Mouse (Mus musculus): Measurements from ENCODE around the gene Snx33.
"Not testable (repeated sequence)": the region's sequence is repeated elsewhere in the genome, so short reads cannot be mapped to it uniquely, and the experiment has no call there.

Snx33 gene

DNA sequence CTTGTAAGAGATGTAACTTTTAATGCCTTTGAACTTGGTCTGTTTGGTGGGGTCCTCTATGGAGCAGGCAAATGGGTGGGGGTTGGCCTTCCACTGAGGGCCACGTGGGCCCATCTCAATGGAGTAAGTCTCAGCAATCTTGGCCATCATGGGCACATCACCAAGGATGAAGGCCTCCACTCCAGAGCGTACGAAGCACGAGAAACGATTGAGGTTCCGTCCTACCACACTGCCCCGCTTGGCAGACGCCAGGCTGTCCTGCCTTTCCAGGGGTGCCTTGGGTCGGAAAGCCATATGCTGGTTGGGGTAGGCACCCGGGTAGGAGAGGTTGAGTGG, 2.2 kb downstream of the Snx33 start:
- no peak for DNase-seq (ENCODE audit: extremely low spot score, low read depth, low spot score)

DNA sequence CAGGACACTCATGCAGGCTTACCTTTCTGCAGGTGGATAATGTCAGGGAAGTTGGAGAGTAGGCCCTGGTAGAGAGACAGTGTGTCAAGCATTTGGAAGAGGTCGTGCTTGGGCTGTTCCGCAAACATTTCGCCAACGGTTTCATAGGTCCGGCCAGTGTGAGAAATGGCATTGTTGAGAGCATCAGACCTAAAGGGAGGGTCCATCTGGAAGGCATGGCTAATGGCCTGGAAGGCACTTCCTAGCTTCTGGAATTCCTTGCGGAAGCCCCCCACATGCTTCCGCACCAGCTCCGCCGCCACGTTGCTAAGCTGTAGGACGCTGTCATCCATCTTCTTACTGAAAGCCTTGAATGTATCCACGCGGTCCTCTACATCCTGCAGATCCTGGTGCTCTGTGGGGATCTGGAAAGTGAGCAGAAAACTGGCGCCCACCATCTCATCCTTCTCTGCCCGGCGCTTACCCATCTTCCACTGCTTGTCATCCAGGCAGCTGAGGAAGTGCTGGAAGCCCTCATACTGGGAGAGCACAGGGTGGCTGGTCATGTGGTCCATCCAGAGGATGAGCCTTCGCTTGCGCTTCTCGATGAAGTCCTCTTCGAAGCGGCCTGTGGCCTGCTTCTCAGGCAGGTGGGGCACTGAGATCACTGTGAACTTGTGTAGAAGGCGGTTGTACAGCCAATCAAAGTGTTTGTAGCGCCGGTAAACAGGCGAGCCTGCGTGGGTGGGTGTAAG, 2.7 kb downstream of the Snx33 start:
- no peak for DNase-seq (ENCODE audit: extremely low spot score, low read depth, low spot score)

DNA sequence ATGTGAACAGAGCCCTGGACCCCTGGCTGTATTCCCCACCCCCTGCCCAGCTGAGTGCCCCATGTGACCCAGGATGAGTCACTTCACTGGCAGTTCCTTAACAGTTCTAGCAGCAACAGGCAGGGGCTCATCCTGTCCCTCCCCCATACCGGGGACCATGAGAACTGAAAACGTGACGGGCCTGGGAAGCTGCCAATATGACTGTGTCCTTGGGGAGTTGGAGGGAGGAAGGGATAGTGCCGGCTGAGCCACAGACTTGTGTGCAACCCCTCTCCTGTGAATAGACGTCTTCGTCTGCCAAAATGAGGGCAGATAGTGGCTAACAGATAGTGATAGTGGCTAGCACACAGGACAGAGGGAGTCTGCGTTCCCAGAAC, 3.5 kb downstream of the Snx33 start:
- no peak for DNase-seq (ENCODE audit: extremely low spot score, low read depth, low spot score)

DNA sequence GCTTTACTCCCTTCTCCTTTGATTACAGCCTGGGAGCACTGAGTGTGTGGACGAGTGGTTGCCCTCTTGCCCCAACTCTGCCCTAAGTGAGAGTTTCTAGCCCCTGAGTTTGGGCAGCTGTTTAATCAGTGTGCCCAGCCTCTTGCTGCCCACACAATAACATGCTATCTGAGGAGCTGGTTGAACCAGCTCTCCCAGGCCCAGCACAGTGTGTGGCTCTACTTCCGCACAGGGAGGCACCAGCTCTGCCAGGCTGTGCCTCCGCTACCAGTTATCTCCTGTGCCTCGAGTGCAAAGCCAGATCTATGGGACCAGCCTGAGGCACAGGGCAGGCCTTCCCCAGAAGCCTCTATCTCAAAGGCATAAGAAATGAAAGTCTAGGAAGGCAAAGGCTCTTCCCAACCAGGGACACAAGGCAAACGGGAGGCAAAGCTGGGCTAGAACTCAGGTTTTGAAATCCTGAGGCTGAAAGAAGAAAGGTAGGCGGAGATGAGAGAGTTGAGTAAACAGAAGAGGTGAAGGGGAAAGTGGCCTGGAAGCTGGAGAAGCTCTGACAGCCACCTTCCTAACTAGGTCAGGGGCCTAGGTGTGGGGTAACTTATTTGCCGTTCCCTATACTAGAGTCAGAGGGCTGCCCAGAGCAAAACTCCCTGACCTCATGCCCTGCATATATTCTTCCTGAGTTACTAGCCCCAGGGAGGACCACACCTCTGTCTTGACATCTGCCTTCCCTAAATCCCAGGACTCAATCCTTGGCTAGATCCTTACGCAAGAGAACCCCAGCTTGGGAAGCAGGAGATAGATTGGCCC, 4.1 kb downstream of the Snx33 start:
- DNase-seq (ENCODE audit: extremely low spot score, low read depth, low spot score) = no peak

DNA sequence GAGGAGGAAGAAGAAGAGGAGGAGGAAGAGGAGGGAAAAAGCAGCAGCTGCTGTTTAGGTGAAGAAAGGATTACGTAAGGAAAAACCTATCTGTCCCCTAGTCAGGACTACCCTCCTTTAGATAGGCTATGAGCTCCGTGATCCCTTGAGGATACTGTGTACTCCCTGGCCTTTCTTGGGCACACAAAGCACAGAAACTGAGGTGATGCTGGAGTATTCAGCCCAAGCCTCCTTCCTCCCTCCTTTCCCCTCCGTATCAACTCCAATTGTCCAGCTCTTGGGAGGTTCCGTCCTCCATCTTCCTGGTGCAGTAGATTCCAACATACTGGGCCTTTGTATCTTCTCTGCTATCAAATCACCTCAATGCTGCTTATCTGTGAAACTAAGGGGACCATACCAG, 5.4 kb downstream of the Snx33 start:
- DNase-seq (ENCODE audit: extremely low spot score, low read depth, low spot score) = no peak

DNA sequence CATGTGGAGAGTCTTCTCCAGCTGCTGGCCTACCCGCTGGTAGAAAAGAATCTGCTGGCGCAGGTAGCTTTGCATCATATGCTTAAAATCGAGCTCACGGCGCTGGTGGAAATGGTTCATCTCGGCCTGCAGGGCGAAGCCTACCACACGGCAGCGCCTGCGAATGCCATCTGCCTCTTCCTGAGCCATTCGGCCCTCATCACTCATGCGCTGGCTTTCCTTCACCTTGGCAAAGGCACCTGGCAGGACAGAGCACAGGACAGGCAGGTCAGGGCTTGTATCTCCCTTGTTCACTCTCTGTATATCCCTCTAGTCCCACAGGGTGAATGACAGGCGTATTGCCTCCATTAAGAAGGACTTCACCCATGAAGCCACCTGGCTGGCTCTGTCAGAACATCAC, 9.7 kb downstream of the Snx33 start:
- DNase-seq (ENCODE audit: extremely low spot score, low read depth, low spot score) = no peak

DNA sequence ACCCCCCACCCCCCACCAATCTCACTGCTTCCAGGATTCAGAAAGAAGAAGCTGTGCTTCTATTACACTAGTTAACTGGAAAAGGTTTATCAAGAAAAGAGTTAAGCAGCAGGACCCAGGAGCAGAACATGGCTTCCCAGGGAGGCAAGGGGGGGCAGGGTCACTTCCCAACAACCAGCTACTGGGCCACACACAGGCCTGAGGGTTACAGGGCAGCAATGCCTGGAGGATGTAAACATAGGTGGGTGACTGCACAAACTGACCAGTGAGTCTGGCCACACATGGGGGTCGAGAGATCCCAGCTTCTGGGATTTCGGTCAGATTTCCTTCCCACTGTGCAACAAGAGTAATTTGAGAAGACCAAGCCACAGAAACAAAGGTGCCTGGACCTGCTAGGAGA, 11.0 kb downstream of the Snx33 start:
- no peak for DNase-seq (ENCODE audit: extremely low spot score, low read depth, low spot score)

DNA sequence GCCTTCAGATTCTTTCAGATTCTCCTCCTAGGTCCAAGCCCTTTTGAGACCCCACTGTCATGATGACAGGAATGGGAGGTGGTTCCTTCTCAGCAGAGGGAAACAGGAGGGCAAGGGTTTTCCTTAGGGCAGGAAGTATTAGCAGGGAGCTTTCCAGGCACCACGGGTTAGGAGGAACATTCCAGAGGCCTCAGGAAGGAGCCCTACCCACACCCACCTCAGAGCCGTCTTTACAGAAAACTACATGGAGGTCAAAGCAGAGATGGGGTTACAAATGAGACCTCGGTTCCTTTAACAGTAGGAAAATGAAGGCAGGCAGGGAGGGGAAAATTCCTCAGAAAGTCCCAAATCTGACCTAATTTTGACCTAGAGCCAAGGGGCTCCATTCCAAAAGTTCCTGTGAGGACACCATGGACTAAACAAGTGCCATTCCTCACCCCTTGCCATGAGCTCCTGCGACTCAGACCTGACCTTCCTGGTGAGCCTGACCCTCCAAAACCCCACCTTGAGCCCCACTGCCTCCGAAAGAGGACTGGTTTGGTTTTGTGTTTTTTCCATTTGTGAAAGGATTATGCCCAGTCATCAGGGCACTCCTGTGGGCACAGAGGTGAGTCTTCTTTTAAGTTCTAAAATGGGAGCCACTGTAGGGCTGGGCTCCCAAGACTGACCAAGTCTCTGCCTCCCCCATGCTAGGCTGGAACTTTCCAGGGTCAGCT, 12.3 kb downstream of the Snx33 start:
- no peak for DNase-seq (ENCODE audit: extremely low spot score, low read depth, low spot score)

DNA sequence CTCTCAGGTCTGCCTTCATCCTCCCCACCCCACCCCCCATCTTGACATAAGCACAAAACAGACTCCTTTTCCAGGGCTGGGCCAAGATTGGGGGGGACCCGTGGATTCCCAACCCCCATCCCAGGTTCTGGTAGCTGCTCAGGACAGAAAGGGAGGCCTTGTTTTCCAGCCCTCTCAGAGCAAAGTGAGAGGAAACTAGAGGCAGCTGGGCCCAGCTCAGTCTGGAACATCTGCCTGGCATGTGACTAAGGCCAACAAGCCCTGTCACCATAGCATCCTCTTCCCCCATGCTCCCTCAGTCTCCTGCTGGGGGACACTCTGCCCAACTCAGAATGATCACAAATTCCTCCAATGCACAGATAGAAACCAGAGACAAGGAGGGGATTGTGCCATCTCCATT, 13.1 kb downstream of the Snx33 start:
- DNase-seq (ENCODE audit: extremely low spot score, low read depth, low spot score) = no peak

DNA sequence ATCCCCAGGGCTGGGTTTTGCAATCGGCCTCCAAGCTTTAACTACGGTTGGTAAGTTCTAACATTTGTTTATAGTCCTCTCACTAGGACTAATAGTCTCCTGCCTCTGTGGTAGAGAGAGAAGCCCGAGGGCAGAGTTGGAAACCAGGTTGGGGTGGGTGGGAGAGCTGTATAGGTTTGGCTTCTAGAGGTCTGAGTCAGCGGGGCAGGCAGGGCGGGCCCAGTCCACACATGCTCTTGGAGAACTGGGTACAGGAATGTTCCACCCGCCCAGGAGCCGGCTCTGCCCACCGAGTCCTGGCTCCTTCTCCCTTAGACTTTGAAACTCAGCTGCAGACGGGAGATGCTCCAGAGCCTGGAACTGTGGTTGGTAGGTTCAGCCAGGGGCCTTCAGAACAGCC, 14.2 kb downstream of the Snx33 start:
- no peak for DNase-seq (ENCODE audit: extremely low spot score, low read depth, low spot score)

DNA sequence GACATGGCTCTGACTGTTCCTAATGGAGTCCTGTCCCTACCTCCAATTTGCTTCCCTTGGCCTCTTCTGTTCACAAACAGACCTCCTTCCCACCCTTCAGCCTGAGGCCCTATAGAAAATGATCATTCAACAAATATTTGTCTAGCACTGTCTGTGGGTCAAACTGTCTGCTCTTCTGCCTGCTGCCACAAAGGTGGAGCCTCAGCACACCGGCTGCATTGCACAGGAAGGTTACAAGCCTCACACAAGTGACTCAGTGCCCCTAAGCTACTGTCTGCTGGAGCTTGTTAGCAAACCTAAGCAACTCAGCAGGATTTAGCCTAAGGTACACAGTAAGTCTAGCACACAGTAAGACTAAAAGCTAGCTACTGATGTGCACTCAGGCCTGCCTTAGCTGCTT, 17.2 kb downstream of the Snx33 start:
- DNase-seq (ENCODE audit: extremely low spot score, low read depth, low spot score) = no peak

DNA sequence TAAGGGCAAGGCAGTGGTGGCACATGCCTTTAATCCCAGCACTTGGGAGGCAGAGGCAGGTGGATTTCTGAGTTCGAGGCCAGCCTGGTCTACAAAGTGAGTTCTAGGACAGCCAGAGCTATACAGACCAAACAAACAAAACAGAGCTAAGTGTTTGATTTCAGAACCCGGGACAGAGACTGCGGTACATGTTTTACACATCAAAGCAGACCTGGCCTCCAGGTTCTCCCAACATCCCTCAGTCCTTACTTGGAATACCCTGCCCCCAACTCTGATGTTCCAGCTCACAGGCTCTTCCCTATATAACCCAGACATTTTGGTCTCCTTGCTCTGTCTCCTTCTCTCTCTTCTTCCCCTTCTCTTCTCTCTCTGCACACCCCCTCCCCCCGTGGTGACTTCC, 18.2 kb downstream of the Snx33 start:
- DNase-seq (ENCODE audit: extremely low spot score, low read depth, low spot score) = not testable (repeated sequence)

DNA sequence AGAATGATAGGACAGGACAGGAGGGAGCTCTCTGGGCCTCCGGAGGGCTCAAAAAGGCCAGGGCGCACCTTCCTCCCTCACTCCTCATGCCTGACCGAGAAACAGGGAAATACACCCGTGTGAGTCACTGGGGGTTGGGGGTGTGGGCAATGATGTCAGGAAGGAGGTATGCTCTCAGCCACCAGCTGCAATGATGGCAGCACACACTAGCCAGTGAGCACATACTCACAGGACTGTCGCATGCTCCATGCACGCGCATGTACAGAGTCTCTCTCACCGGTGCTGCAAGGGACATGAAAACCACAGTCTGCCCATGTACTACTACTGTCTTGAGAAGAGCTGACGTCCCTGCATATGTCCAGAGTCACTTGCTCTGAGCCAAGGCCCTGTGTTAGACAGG, 20.6 kb downstream of the Snx33 start:
- DNase-seq (ENCODE audit: extremely low spot score, low read depth, low spot score) = no peak

DNA sequence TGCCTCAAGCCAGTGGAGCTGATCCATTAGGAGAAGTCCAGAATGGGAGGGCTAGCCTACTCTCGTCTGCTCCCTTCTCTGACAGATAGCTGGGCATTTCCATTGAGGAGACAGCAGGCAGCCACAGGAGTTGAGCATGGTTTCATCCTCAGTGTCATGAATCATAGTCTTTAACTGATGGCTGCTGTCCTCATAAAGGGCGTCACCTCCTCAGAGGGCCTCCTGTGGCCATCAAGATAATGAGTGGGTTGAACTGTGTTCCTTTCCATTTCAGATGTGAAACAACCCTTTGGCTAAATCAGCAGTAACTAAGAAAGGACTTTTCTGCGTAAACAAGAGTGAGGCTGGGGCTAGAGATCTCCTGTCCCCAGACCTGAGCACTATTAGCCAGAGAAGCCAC, 24.5 kb downstream of the Snx33 start:
- no peak for DNase-seq (ENCODE audit: extremely low spot score, low read depth, low spot score)

DNA sequence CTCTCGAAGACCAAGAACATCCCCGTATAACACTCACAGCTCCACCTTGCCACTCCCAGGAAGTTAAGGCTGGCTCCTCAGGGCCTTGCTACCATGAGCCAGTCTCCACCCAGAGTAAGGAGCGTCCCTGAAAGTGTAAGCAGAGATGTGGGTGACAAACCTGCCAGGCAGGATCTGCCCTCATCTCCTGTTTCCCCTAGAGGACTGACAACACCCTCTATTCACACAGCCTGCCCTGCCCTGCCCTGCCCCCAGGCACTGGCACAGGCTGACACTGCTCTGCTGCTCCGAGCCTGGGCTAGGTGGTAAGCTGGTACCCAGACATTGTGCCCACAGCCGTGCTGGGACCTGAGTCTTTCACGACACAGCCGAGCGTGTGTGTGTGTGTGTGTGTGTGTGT, 27.0 kb downstream of the Snx33 start:
- no peak for DNase-seq (ENCODE audit: extremely low spot score, low read depth, low spot score)

DNA sequence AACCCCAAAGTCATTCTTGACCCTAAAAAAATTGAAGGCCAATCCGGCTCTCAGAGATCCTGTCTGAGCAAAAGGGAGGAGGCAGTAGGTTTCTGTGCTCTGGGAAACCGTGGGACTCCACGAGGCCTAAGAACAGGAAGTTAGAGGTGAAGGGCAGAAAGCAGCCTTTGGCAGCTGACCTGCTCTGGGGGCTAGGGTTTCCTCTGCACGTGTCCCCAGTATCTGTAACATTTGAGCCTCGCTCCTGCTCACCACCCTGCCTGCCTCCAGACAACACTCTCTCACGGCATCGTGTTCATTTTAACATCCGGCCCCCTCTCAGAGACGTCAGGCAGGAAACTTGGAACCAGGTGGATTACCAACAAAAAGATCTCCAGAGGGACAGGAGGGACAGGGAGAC, 27.6 kb downstream of the Snx33 start:
- DNase-seq (ENCODE audit: extremely low spot score, low read depth, low spot score) = no peak

DNA sequence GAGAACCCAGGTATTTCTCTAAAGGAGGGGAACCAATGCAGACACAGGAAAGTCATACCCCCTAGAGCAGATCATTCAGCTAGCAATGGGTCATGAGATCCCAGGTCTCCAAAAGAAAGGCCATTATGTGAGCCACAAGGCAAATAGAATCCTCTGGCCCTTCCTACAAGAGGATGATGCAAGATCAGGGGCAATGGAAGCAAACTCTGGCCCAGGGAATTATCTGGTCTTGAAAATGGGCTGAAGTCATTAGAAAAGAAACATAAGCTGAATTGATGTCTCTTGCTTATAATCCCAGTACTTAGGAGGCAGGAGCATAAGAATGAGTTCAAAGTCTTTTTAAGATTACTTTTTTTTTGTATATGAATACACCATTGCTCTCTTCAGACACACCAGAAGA, 28.1 kb downstream of the Snx33 start:
- DNase-seq (ENCODE audit: extremely low spot score, low read depth, low spot score) = no peak

DNA sequence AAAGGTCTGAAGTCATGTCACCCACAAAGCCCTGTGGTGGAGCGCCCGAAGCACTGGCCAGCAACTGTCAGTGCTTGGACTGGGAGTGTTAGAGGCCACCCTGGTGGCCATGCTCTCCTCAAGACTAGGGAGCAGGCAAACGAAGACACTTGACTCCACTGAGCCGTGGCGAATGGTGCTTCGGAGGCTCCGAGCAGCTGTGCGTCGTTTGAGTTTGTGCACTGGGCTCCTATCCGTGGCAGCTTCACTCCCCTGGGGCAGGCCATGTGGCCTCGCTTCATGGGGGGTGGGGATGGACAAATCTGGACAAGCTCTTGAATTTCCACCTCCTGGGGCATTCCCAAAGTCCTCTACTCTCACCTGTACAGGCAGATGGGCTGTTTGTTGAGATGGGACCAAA, 28.8 kb downstream of the Snx33 start:
- no peak for DNase-seq (ENCODE audit: extremely low spot score, low read depth, low spot score)

DNA sequence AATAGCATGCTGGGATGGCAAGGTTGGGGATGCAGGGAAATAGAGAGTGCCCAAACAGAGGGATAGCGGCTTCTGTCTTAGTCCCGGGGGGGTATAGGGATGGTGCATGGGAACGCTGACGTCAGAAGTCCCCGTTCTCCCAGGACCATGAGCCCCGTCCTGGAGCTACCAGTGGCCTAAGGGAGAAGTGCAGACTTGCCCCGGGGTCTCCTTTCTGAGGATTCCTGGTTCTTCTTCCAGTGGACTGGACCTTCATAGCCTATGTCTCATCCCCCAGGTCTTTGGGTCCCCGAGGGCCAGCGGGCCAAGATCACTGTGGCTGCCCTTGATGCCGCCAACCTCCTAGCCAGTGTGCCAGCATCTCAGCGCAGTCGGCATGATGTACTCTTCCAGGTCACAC, 31.4 kb downstream of the Snx33 start:
- no peak for DNase-seq (ENCODE audit: extremely low spot score, low read depth, low spot score)

DNA sequence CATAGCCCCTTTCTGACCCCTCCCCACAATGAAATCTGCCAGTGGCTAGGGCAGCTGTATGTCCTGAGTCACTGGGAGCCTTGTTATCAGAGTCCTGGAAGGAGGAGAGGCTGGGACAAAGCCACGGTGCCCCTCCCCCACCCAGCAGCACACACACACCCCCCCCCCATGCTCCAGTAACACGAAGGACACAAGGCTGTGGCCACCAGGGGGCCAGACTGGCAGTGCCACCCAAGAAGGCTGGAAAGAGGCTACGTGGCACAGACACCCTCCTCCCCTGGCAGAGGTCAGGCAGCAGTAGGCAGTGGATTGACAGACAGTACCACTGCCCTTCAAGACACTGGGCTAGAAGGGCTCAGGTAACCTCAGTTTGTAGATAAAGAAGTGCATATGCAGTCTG, 34.2 kb downstream of the Snx33 start:
- DNase-seq (ENCODE audit: extremely low spot score, low read depth, low spot score) = no peak

DNA sequence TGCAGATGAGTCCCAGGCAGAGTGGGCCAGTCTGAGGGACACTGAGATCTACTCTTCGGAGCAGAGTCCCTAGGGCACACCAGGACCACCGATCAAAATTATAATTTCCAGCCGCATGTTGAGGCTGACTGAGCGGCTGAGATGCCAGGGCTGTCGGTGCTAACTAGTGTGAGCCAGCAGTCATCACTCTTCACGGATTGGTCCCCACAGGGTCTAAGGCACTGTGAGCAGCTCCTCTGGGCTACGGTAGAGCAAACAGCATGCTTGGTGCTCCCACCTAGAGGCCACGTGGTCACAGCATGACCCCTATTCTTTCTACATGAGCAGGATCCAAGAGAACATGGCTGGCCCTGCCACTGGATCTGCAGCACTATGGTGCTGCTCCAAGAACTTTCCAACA, 34.9 kb downstream of the Snx33 start:
- DNase-seq (ENCODE audit: extremely low spot score, low read depth, low spot score) = no peak

DNA sequence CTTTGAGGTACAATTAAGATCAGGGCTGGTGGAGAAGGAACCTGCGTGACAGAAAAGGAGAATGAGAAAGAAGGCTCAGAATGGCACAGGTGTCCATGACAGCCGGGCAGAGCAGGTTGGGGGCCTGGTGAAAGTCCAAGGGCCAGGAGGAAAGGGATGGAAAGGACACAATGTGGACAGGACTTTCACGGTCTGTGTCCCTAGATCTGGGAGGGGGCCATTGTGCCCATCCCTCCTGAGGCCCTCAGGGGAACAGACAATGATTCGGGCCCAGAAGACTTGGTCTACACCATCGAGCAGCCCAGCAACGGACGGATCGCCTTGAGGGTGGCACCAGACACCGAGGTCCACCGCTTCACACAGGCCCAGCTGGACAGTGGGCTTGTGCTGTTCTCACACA, 36.1 kb downstream of the Snx33 start:
- DNase-seq (ENCODE audit: extremely low spot score, low read depth, low spot score) = no peak

All from hindlimb bud, embryonic 11.5 days (tissue).